Mouse (Mus musculus) T-cell, adult 2 months (primary cell): ENCODE measurements around the gene Gm266.
A peak's percentile ranks its signal among the peaks of the same experiment; 100 is the strongest.

Experiments used
- DNase-seq: peaks from one replicate; pipeline ENCODE4 v3.0.0; 2022; ENCODE audit warnings: low spot score

The Gm266 gene

DNA sequence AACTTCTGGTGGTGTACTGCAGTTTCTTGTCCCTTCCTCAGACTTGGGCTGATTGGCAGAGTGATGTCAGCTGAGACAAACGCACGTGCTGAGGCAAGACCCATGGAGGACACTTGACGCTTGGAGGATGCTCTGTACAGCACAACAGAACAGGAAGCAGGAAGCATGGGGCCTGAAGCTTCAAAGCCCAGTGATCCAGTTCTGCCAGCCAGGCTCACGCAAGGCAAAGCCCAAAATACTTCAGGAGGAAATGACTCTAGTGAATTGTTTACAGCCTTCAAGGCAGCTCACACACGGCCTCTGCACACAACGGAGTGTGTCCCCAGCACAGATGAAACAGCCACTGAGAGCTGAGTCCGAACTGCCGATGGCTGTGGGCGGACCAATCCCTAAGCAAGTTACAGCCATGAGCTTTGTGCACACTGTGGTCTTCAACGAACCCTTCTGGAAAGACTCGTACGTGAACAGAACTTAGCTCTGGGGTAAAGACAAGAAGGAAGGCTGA is 17.5 kb upstream of the Gm266 start:
- no peak for DNase-seq

DNA sequence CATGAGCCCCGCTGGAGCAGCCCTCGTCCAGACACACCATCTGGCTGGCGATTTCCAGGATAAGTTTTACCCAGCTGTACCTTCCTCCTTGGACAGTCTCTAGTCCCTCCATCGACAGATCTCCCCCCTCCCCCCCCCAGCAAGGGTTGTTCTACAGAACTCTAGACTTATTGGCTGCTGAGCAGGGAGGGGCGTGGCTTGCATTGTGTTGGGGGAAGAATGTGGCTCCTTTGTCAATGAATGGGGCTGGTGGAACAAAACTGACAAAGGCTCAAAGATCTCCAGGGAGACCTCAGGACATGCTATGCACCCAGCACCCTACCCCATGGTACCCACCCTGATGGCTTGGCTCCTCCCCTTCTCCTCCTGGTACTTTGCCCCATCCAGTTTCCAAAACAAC is 15.1 kb upstream of the Gm266 start:
- no peak for DNase-seq

DNA sequence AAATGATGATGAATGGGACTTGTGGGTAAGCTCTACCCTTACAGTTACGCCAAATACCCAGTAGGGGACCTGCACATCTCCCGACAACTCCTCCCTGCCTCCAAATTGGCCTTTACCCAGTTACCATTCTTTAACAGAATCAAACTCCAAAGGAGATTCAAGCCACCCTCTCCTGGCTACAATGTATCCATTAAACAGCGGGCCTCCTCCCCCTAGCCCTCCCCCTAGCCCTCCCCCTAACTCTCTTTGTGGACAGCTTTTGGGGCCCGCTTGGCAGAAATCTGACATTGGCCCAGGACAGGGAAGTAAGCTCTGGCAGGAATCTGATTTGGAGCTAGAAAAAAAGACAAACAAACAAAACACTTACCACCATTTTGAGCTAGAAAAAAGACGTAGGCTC is 14.0 kb upstream of the Gm266 start:
- DNase-seq: no peak

DNA sequence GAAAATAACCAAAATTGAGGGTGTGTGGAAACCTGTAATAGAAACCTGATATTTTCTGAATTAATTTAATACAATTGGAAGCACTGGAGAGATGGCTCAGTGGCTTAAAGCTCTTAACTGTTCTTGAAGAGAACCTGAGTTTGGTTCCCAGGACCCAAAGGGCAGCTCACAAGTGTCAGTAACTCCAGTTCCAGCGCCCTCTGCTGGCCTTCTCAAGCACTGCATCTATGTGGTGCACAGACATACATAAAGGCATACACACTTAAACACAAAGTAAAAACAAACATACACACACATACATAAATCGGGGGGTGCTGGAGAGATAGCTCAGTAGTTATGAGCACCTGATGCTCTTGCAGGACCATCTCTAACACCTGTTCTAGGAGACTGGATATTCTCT is 11.5 kb upstream of the Gm266 start:
- DNase-seq: no peak

DNA sequence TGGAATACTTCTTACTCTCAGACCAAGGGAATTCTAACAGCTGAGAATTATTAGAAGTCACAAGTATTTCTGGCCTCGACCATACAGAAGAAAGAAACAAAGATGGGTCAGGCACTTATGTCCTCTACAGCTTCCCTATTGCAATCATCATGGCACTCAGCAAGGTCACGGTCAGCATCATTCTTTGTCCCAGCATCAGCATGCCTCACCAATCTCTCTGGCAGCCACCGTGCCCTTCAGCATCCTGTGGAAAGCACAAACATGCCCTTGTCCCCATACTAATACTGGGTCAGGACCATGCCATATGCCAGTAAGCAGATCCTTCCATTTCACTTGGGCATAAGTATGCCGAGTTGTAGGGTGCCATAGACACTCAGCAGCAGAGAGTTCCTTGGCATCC is 9.3 kb upstream of the Gm266 start:
- no peak for DNase-seq

DNA sequence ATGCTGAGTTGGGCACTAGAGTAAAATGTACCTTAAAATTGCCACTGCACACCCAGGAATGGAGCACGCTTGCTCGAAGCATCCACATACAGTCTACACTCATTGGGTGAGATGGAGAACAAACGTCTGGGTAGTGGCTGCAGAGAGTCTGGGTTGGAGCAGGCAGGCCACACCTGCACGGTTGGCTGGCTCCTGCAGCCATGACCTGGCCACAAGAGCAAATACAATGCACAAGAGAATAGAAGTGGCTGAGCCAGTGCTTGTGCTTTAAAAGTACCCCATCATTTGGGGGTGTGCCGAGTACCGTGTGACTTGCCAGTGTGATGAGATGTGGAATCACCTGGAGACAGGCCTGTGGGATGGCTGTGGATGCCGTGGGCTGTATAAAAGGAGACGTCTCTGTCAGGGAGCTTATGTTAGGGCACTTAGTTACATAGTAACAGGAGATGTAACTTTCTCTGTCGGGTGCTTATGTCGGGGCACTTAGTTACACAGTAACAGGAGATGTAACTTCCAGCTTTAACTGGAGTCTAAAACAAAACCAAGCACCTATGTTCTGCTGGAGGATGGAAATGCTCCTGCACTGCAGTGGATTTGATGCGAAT is 3.7 kb upstream of the Gm266 start:
- DNase-seq: no peak

DNA sequence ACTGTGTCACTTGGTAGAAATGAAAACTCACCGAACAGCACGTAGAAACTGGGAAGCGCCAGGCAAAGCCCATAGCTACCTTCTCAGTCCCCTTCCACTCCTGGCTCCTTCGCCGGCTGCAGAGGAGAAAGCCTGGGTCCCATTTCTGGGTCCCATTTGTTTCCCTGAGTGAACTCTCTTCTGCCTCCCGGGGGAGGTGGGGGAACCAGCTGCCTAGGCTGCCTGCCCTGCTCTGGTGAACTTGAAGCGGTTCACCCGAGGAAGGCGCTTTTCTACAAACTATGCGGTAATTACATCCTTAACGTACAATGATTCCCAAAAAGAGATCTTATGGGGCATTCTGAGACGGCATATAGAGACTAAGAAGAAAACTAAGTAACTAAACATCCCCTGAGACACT is 832 bp upstream of the Gm266 start:
- no peak for DNase-seq

DNA sequence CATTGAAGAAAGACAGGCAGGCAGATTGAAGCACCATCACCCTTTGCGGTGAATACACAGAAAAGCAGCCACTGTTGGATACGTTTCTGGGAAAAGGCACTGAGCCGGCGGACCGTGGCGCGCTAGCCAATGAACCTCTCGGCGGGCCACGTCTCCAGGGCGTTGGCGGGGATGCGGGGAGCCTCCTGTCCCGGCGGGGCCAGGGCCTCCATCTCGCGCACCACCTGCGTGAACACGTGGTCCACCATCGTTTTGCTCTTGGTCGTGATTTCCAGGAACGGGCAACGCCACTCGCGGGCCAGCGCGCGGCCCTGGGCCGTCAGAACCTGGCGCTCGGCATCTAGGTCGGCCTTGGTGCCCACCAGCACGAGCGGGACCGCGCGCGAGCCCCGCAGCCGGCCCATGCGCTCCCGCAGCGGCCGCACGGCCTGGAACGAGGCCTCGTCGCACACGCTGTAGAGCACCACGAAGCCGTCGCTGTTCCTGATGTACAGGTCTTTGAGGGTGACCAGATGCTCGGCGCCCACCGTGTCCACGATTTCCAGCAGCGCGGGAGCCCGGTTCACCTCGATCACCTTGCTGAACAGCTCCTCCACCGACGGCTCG is 474 bp downstream of the Gm266 start:
- no peak for DNase-seq

DNA sequence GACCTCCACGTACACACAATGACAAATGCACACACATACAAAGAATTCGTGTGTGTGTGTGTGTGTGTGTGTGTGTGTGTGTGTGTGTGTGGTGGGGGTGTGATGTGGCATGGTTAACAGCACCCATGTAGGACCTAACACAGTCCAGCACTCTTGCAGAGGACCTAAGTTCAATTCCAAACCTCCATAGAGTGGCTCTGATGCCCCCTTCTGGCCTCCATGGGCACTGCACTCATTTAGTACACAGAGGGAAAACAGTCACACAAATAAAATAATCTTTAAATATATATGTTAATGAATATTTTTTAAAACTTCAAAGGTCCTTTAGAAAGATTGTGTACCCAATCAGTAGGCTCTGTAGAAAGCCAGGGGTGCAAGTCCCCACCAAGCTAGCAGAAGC is 5.7 kb downstream of the Gm266 start:
- no peak for DNase-seq

DNA sequence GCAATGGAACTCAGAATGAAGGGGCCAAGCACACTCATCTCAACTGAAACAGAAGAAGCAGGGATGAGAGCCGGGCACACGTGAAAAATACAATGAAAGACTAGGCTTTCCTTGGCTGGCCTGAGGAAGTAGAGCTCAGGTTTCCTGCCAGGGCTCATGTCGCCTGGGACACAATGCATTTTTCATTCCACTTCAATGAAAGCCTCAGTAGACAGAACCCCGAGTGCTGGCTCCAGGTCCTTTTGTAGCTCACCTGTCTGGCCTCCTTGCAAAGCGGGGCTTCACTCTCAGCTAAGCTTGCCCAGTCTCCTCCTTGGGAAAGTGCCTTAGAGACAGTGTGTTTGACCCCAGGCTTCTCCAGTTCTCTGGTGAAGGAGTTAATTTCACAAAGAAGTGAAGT is 6.7 kb downstream of the Gm266 start:
- no peak for DNase-seq

DNA sequence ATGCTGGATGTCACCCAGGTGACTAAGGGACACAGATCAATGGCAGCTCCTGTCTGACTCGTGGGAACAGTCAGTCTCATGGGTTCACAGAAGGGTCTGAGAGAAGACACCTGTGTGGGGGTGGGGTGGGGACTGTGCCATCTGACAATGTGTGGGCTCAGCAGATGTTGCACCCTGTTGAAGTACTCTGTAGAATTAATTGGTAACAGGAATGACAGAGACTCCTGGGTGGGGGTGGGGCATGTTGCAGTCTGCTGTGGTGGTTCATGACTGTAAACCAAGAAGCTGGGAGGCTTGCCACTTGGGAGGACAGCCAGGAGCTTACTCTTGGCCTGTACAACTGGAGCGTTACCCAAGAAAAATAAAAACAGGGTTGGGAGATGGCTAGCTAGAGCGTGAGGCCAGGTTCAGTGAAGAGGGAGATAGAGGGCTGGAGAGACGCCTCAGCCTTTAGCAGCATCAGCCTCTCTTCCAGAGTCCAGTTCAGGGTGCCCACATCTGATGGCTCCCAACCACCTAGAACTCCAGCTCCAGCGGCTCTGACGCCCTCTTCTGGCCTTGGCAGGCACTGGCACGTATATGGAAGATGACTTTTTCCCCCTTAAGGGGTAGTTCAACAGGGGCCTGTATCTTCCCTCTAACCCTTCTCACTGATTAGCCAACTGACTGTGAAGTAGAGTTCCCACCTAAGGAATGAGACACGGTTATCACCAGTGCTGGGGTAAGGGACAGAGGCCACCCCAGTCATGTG is 10.6 kb downstream of the Gm266 start:
- no peak for DNase-seq

DNA sequence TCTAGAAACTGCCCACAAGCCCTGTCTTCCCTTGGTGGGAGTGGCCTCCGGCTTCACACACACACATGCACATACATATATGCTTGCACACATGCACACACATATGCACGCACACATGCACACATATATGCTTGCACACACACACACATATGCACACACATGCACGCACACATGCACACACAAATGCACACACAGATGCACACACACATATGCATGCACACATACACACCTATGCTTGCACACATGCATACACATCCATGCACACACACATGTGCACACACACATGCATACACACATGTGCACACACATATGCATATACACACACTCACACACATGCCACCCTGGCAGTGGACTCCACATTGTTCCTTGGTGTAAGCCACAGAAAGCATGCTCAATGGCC is 11.2 kb downstream of the Gm266 start:
- no peak for DNase-seq

DNA sequence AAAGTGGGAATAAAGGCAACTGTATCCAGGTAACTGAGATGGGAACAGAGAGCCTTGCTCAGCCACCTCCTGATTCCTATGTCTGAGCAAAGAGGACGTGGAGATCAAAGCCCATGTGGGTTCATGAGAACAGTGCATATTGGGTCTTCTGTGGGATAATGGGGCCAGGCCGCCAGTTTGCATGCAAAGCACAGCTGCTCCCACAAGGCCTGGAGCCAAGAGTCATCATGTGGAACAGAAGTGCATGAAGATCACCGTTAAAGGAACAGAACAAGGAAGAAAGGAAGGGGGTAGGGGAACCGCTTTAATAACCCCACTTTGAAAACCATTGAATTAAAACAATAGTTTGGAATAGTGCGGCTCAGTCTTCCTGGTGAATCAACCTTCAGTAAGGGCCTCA is 12.7 kb downstream of the Gm266 start:
- no peak for DNase-seq

DNA sequence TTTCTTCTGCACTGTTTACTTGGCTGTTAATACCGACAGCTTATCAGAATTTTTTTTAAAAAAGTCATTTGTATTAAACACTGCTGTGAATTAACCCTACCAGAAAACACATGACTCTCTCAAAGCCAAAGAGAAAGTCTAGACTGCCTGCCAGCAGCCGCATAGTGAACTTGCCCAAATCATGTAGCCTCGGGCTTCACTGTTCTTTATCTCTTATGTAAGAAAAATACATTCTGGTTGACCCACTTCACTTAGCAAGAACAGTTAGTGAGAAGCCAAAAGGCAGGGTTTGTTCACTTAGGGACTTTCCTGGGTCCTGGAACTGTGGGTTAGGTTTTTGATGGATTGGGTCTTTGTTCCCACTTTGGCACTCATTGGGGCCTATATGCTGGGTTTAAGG is 13.9 kb downstream of the Gm266 start:
- no peak for DNase-seq

DNA sequence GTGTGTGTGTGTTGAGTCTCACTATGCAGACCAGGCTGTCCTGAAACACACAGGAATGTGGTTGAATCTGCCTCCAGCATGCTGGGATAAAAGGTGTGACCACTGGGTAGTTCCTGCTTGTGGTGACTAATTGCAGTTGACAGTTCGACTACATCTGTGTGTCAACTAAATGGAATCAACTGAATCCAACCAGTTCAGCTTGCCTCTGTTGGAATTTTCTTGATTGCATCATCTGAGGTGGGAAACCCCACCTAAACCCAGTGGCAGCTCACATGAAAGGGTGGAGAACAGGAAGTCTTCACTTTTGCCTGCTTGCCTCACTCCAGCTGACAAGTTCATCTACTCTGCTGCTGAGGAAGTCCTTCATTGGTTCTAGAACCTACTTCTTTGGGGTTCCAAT is 14.5 kb downstream of the Gm266 start:
- no peak for DNase-seq

DNA sequence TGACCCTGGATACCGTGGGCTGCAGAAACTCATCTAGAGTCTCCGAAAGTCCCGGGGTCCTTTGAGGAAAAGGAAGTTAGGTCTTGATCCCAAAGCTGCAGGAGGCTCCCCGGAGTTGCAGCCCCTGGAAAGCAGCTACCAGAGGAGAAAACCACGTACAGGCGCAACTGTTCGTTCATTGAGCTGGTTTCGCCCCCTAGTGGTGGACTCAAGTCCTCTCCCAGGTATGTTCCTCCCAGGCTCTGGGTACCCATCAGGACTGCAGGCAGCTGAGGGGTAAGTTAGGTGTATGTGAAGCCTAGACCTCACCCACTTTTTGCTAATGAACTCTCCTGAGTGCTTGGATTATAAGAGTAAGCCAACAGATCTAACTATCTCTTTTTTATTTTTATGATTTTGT is 16.1 kb downstream of the Gm266 start:
- DNase-seq: peak; percentile 31

DNA sequence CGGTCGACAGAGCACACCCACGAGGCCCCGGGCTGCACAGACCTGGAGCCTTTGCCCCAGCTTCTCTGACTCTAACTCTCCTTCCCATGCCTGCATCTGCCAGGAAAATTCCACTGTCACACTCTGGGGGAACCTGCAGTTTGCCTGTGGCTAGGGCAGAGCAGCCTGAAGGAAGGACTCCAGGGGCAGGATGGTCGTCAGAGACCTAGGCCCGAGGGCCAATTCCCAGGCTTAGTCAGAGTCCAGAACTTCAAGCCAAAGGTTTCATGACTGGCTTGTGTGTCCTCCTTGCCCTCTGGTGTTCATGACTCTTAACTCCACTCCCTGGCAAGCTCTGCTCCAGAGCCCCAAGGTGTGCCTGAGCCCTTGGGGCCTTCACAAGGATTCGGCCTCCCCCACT is 17.4 kb downstream of the Gm266 start:
- no peak for DNase-seq

DNA sequence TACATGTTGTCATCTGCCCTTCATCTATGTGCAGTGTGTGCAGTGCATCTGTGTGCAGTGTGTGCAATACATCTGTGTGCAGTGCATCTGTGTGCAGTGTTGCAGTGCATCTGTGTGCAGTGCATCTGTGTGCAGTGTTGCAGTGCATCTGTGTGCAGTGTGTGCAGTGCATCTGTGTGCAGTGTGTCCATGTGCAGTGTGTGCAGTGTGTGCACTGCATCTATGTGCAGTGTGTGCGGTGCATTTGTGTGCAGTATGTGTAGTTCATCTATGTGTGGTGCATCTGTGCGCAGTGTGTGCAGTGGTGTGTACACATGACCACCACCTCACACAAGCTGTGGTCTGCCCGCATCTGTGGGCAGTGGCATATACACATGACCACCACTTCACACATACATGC is 19.3 kb downstream of the Gm266 start:
- no peak for DNase-seq

DNA sequence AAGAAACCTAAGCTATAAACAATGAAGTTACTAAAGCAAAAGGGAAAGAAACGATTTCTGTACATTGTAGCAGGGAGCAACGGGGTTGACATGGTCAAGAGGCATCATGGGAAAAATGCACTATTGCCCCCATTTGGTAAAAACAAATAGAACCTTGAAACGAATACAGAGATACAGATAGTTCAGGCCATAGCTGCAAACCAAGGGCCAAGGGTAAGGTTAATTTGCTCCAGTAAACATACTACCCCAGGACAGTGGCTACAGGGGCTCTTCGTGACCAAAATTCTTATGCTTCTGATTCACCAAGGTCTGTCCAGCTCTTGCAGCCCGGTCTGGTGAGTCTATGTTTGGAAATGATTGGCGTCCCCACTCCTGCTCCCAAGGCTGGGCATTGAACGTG is 22.1 kb downstream of the Gm266 start:
- no peak for DNase-seq

DNA sequence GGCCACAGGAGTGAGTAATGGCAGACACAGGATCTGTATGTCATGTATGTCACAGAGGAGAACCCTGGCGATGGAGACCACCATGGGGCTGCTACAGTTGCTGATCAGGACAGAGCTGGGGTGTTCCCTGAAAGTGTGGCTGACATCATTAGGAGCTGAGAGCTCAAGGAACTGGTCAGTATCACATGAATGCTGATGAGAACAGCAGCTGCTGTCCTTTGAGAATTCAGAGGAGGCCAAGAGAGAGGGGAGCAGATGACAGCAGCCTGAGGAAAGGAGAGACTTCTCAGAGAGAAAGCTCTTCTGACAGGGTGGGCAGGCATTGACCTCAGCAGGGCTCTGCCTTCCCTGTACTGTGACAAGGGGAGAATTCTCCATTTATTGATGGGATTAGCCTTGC is 27.9 kb downstream of the Gm266 start:
- no peak for DNase-seq

DNA sequence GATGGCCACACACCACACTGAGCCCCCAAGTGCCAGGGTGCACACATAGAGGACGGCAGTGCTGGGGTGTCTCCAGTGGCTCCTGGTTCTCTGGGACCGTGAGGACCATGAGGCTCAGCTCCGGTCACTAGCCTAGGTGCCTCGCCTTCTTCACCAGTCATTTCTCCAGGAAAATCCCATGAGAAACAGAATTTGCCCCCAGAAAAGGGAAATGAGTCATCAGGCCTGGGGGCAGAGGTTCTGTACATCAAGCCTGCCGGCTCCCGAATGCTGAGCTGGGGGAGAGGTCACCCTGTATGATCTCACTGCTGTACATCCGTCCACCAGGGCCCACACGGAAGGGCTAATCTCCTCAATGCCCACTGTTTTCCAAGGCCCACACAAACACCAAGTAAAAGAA is 29.8 kb downstream of the Gm266 start:
- DNase-seq: no peak

DNA sequence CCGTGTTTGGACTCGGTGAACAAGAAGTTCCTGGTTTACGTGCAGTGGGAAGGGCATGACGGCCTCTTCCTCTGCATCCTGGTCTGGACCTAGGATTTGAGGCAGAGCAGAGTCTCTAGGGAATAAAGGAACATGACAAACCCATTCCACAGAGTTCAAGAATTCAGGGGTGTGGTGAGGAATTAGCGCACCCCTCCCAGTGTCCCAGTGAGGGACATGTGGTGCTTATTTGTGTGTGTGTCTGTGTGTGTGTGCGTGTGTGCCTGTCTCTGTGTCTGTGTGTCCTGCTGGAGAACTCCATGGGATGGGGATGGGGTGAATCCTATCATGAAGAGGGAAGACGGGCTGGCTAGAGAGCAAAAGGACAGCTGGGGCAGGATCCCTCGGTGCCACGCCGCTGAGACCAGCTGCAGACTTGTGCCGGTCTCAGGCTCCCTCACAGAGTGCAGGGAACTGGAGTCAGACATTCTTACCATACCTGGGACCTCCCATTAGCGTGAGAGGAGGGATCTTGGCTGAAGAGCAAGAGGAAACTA is 30.2 kb downstream of the Gm266 start:
- no peak for DNase-seq

DNA sequence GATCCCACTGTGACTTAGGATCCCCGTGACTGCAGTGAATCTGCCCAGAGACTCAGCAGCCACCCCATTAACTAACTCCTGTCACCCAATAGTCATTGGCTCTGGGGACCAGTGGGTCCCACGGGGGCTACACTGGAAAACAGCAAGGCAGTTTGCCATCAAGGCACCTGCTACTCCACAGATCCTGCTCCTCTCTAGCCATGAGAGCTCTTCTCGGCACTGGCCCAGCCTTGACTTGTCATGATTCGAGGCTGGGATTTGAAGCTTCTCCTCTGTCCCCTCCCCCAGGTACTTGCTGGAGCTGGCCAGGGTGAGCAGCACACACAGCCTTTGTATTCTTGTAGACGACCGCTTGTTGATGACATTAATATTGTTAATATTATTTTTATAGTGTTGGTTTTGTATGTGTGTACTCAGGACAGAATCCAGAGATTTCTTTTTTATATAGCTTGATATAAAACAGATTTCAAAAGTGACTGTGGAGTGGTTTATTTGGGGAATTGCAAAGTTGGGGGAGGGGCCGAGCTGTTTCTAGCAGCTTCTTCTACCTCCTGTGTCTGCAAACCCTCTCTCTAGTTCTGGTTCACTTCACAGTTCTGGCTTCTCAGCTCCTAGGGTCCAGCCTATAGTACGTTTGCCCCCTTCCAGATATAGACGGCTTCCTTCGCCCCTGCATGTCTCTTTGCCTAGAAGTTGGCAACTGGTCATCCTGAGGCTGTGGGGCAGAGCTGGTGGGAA is 30.9 kb downstream of the Gm266 start:
- DNase-seq: no peak
